Mouse (Mus musculus): Measurements from ENCODE around the gene Rnf157. TPM values are rescaled to one million over a fixed set of nuclear protein-coding genes. Genes with fewer than 3 reads are reported as not detected.
A peak's percentile ranks its signal among the peaks of the same experiment; 100 is the strongest.

The Rnf157 gene
- polyA plus RNA-seq, 1 experiment from 2014 or later = 19.9 TPM

GRCm38 (mm10) chr11:116306126-116306982 lies 106.5 kb downstream of the Rnf157 start:
- no peaks in the 10 kb centered on the region for H3K9me3 ChIP-seq (ENCODE audit: control insufficient read depth, low read length)
- H3K27me3 ChIP-seq (replicated peaks; ENCODE audit: control insufficient read depth, insufficient read depth, low read length) = no peaks in the 10 kb centered on the region
- H3K36me3 ChIP-seq (ENCODE audit: control insufficient read depth, insufficient read depth, low read length) = peaks cover 37% of the 10 kb centered on the region
- 0 out of 2 replicates have a peak overlapping the region, but pooled peaks have one; percentile 22 for H3K27ac ChIP-seq (ENCODE audit: low read depth)
- 1% methylated on average over 53 of the region's 53 CpGs for WGBS
- ATAC-seq (replicated peaks; ENCODE audit: low FRiP score, low TSS enrichment, low read depth) (peak; percentile 88), DNase-seq (ENCODE audit: low spot score) (peak; percentile 99)
- H3K9ac ChIP-seq (ENCODE audit: low read length) = peak overlapping the region; percentile 58
- H3K4me2 ChIP-seq (ENCODE audit: low read length) = peak overlapping the region; percentile 71
- 0 out of 2 replicates have a peak, but pooled peaks cover 4% of the 10 kb centered on the region for H3K4me1 ChIP-seq (replicated peaks; ENCODE audit: control insufficient read depth, insufficient read depth, low read length)
- peak overlapping the region; percentile 64 for H3K4me3 ChIP-seq (ENCODE audit: low read depth, low read length)

DNA sequence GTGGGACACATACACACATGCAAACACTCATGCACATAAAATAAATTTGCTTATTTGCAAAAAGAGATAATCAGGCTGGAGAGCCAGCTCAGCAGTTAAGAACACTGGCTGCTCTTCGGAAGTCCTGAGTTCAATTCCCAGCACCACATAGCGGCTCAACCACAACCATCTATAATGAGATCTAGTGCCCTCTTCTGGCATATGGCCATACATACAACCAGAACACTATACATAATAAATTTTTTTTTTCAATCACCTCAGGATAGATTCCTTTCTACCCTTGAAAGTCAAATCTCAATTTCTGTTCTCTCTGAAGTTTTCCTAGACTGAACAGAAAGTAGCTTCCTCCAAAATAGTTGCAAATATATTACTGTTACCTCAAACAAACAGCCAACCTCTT lies 107.4 kb downstream of the Rnf157 start:
- H3K4me1 ChIP-seq (replicated peaks; ENCODE audit: control insufficient read depth, insufficient read depth, low read length) = 0 out of 2 replicates have a peak, but pooled peaks cover 4% of the 10 kb centered on the region
- no peak overlapping the region for H3K27ac ChIP-seq (ENCODE audit: low read depth)
- ATAC-seq (replicated peaks; ENCODE audit: low FRiP score, low TSS enrichment, low read depth) (no peak), DNase-seq (ENCODE audit: low spot score) (no peak)
- H3K4me2 ChIP-seq (ENCODE audit: low read length) = peak overlapping the region; percentile 71
- WGBS = 100% methylated on average over 2 of the region's 2 CpGs
- H3K36me3 ChIP-seq (ENCODE audit: control insufficient read depth, insufficient read depth, low read length) = peaks cover 46% of the 10 kb centered on the region
- H3K27me3 ChIP-seq (replicated peaks; ENCODE audit: control insufficient read depth, insufficient read depth, low read length) = no peaks in the 10 kb centered on the region
- peak overlapping the region; percentile 64; the same call in 1 of the 2 replicates for H3K4me3 ChIP-seq (ENCODE audit: low read depth, low read length)
- H3K9me3 ChIP-seq (ENCODE audit: control insufficient read depth, low read length) = no peaks in the 10 kb centered on the region
- H3K9ac ChIP-seq (ENCODE audit: low read length) = no peak overlapping the region

DNA sequence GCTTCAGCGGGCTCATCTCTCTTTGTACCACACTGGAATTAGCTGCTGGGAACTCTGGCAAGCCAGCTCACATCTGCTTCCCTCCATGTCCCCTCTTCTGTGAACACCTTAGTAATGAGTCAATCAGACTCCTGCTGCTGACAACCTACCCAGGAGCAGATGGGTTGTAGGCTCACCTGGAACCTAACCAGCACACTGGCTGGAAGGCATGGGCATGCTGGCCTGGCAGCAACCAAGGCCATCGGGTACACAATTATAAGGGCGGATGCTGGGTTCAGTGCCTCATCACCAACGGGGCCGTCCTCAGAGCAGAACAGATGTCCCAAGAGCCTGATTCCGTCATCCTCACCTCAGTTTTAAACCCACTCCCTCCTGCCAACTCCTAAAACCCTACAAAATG lies 114.2 kb downstream of the Rnf157 start:
- DNase-seq (ENCODE audit: low spot score) (no peak), ATAC-seq (replicated peaks; ENCODE audit: low FRiP score, low TSS enrichment, low read depth) (no peak)
- Histone ChIP-seq H3K36me3 (ENCODE audit: control insufficient read depth, insufficient read depth, low read length) (peaks cover 75% of the 10 kb centered on the region), H3K9me3 (ENCODE audit: control insufficient read depth, low read length) (no peaks in the 10 kb centered on the region), H3K27ac (ENCODE audit: low read depth) (no peak overlapping the region), H3K4me3 (ENCODE audit: low read depth, low read length) (no peak overlapping the region), H3K27me3 (replicated peaks; ENCODE audit: control insufficient read depth, insufficient read depth, low read length) (no peaks in the 10 kb centered on the region), H3K4me1 (replicated peaks; ENCODE audit: control insufficient read depth, insufficient read depth, low read length) (0 out of 2 replicates have a peak, but pooled peaks cover 2% of the 10 kb centered on the region), H3K4me2 (ENCODE audit: low read length) (no peak overlapping the region), H3K9ac (ENCODE audit: low read length) (no peak overlapping the region)
- 90% methylated on average over 6 of the region's 6 CpGs for WGBS

GRCm38 (mm10) chr11:116298221-116298620 lies 114.6 kb downstream of the Rnf157 start:
- WGBS = 90% methylated on average over 11 of the region's 11 CpGs
- Histone ChIP-seq H3K9me3 (ENCODE audit: control insufficient read depth, low read length) (no peaks in the 10 kb centered on the region), H3K4me3 (ENCODE audit: low read depth, low read length) (no peak overlapping the region), H3K27me3 (replicated peaks; ENCODE audit: control insufficient read depth, insufficient read depth, low read length) (no peaks in the 10 kb centered on the region), H3K36me3 (ENCODE audit: control insufficient read depth, insufficient read depth, low read length) (peaks cover 71% of the 10 kb centered on the region), H3K4me2 (ENCODE audit: low read length) (no peak overlapping the region), H3K27ac (ENCODE audit: low read depth) (no peak overlapping the region), H3K9ac (ENCODE audit: low read length) (no peak overlapping the region), H3K4me1 (replicated peaks; ENCODE audit: control insufficient read depth, insufficient read depth, low read length) (0 out of 2 replicates have a peak, but pooled peaks cover 2% of the 10 kb centered on the region)
- no peak for ATAC-seq (replicated peaks; ENCODE audit: low FRiP score, low TSS enrichment, low read depth)
- DNase-seq (ENCODE audit: low spot score) = no peak

GRCm38 (mm10) chr11:116297017-116297416 lies 115.8 kb downstream of the Rnf157 start:
- H3K4me1 ChIP-seq (replicated peaks; ENCODE audit: control insufficient read depth, insufficient read depth, low read length) = 0 out of 2 replicates have a peak, but pooled peaks cover 2% of the 10 kb centered on the region
- no peaks in the 10 kb centered on the region for H3K27me3 ChIP-seq (replicated peaks; ENCODE audit: control insufficient read depth, insufficient read depth, low read length)
- H3K4me3 ChIP-seq (ENCODE audit: low read depth, low read length) = no peak overlapping the region
- peaks cover 67% of the 10 kb centered on the region for H3K36me3 ChIP-seq (ENCODE audit: control insufficient read depth, insufficient read depth, low read length)
- no peak overlapping the region for H3K4me2 ChIP-seq (ENCODE audit: low read length)
- no peaks in the 10 kb centered on the region for H3K9me3 ChIP-seq (ENCODE audit: control insufficient read depth, low read length)
- no peak overlapping the region for H3K27ac ChIP-seq (ENCODE audit: low read depth)
- no peak overlapping the region for H3K9ac ChIP-seq (ENCODE audit: low read length)
- DNase-seq (ENCODE audit: low spot score) (no peak), ATAC-seq (replicated peaks; ENCODE audit: low FRiP score, low TSS enrichment, low read depth) (no peak)
- WGBS = 75% methylated on average over 3 of the region's 3 CpGs

DNA sequence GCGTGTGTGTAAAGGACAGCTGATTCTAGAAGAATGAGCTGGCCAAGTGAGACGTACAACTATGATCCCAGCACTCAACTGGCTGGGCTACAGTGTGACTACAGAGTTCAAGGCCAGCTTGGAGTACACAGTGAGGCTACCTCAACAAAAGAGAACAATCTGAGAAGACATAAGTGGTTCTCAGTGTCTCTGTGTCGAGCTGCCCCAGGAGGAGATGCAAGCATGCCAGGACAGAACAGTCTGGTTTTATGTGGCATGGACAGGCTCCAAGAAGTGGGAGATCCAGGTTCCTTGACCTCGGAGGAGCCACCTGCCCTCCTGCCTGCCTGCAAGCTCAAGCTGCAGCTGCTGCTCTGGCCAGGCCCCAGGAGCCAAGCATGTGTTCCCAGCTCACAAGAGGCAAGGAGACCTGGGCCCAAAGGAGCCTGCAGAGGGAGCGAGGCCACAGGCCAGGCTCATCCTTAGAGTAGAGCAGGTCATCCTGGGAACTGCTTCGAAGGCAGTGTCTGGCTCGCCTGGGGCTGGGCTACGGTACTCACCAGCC lies 116.6 kb downstream of the Rnf157 start:
- no peak overlapping the region for H3K4me2 ChIP-seq (ENCODE audit: low read length)
- 0 out of 2 replicates have a peak, but pooled peaks cover 2% of the 10 kb centered on the region for H3K4me1 ChIP-seq (replicated peaks; ENCODE audit: control insufficient read depth, insufficient read depth, low read length)
- WGBS = 84% methylated on average over 8 of the region's 8 CpGs
- no peaks in the 10 kb centered on the region for H3K27me3 ChIP-seq (replicated peaks; ENCODE audit: control insufficient read depth, insufficient read depth, low read length)
- no peak overlapping the region for H3K4me3 ChIP-seq (ENCODE audit: low read depth, low read length)
- no peaks in the 10 kb centered on the region for H3K9me3 ChIP-seq (ENCODE audit: control insufficient read depth, low read length)
- H3K9ac ChIP-seq (ENCODE audit: low read length) = no peak overlapping the region
- H3K36me3 ChIP-seq (ENCODE audit: control insufficient read depth, insufficient read depth, low read length) = peaks cover 64% of the 10 kb centered on the region
- DNase-seq (ENCODE audit: low spot score) (no peak), ATAC-seq (replicated peaks; ENCODE audit: low FRiP score, low TSS enrichment, low read depth) (no peak)
- no peak overlapping the region for H3K27ac ChIP-seq (ENCODE audit: low read depth)

DNA sequence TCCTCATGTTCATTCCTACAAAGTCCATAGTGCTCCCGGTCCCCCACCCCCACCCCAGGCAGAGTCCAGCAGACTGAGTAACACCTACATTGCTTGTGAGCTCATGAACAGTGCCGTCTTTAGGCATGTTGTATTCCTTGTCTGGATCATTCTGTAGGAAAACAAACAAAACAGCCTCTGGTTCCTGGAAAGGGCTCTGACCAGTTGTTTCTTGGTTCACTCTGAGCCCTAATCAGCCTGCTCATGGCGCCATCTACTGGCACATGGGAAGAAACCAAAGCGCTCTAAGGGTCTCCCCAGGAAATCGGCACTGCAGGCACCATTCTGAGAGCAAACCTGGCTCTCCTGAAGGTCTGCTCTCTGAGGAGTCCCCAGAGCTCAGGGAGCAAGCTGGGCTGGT lies 118.5 kb downstream of the Rnf157 start:
- H3K27ac ChIP-seq (ENCODE audit: low read depth) = no peak overlapping the region
- H3K9ac ChIP-seq (ENCODE audit: low read length) = no peak overlapping the region
- WGBS = 27% methylated on average over 5 of the region's 5 CpGs
- no peak overlapping the region for H3K4me2 ChIP-seq (ENCODE audit: low read length)
- H3K36me3 ChIP-seq (ENCODE audit: control insufficient read depth, insufficient read depth, low read length) = peaks cover 63% of the 10 kb centered on the region
- DNase-seq (ENCODE audit: low spot score) (peak; percentile 73), ATAC-seq (replicated peaks; ENCODE audit: low FRiP score, low TSS enrichment, low read depth) (no peak)
- H3K9me3 ChIP-seq (ENCODE audit: control insufficient read depth, low read length) = no peaks in the 10 kb centered on the region
- H3K4me1 ChIP-seq (replicated peaks; ENCODE audit: control insufficient read depth, insufficient read depth, low read length) = 0 out of 2 replicates have a peak, but pooled peaks cover 5% of the 10 kb centered on the region
- H3K4me3 ChIP-seq (ENCODE audit: low read depth, low read length) = no peak overlapping the region
- H3K27me3 ChIP-seq (replicated peaks; ENCODE audit: control insufficient read depth, insufficient read depth, low read length) = no peaks in the 10 kb centered on the region

DNA sequence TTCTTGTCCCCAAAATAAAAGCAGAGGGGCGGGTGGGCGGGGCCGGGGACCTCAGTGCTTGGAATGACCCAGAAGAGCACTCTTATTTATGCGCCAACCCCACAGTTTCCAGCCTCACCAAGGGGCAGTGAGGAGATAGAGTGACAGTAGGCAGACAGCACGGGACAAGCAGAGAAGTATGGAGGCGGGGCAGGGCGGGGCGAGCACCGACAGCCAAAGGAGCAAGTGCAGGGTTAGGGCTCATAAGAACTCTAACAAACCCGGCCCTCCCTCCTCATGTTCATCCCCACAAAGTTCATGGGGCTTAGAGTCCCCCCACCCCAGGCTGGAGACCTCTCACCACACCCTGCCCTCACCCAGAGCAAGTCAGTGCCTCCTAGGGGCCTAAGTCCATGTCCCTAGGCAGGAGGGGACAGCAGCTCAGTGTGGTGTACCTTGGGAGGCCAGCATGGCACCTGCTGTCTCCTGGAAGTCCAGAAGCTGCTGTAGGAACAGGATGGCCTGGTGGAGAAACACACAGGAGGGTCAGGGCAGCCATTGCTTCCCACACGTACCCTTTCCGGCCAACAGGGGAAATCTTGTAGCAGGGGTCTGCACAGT lies 119.2 kb downstream of the Rnf157 start:
- Histone ChIP-seq H3K9ac (ENCODE audit: low read length) (no peak overlapping the region), H3K36me3 (ENCODE audit: control insufficient read depth, insufficient read depth, low read length) (peaks cover 64% of the 10 kb centered on the region), H3K4me3 (ENCODE audit: low read depth, low read length) (no peak overlapping the region), H3K4me2 (ENCODE audit: low read length) (no peak overlapping the region), H3K27ac (ENCODE audit: low read depth) (no peak overlapping the region), H3K27me3 (replicated peaks; ENCODE audit: control insufficient read depth, insufficient read depth, low read length) (no peaks in the 10 kb centered on the region), H3K4me1 (replicated peaks; ENCODE audit: control insufficient read depth, insufficient read depth, low read length) (0 out of 2 replicates have a peak, but pooled peaks cover 5% of the 10 kb centered on the region), H3K9me3 (ENCODE audit: control insufficient read depth, low read length) (no peaks in the 10 kb centered on the region)
- no peak; the same call in 1 of the 2 replicates for ATAC-seq (replicated peaks; ENCODE audit: low FRiP score, low TSS enrichment, low read depth)
- DNase-seq (ENCODE audit: low spot score) = no peak
- 85% methylated on average over 12 of the region's 12 CpGs for WGBS
